Mouse (Mus musculus): ENCODE measurements at regions not wholly inside any gene's neighbourhood (a gene's known extent, or its start where the extent isn't known, plus 50 kb on each side); places are given as distances from the start of the nearest gene placed in this dataset.

GRCm38 (mm10) chr6:121531825-121532389 is 58.4 kb upstream of the Iqsec3 start:
- no peaks in the 10 kb centered on the region for H3K4me1 ChIP-seq (ENCODE audit: control insufficient read depth, insufficient read depth, low read length)
- H3K27me3 ChIP-seq (ENCODE audit: control insufficient read depth, insufficient read depth, low read length), result no peaks in the 10 kb centered on the region
- no peak overlapping the region for H3K4me2 ChIP-seq (replicated peaks; ENCODE audit: low read depth, low read length, severe bottlenecking)
- no peak overlapping the region for H3K9ac ChIP-seq (ENCODE audit: low read depth, low read length, severe bottlenecking)
- no peak overlapping the region for H3K4me3 ChIP-seq (replicated peaks; ENCODE audit: low read length)
- ATAC-seq (ENCODE audit: low FRiP score, low read depth) (no peak), DNase-seq (ENCODE audit: low spot score) (no peak)
- 73% methylated on average over 13 of the region's 13 CpGs for WGBS
- H3K9me3 ChIP-seq (ENCODE audit: control insufficient read depth, low read length), result no peaks in the 10 kb centered on the region
- H3K36me3 ChIP-seq (ENCODE audit: control insufficient read depth, insufficient read depth, low read length), result no peaks in the 10 kb centered on the region
- H3K27ac ChIP-seq (replicated peaks; ENCODE audit: low read depth, low read length), result no peak overlapping the region
- TF ChIP-seq POLR2A (IDR thresholded peaks at IDR 0.05; ENCODE audit: borderline replicate concordance, extremely low read depth, insufficient read depth, insufficient read length), result no peak

- no peak overlapping the region for H3K9ac ChIP-seq (ENCODE audit: low read depth, low read length, severe bottlenecking)
- no peaks in the 10 kb centered on the region for H3K36me3 ChIP-seq (ENCODE audit: control insufficient read depth, insufficient read depth, low read length)
- no peaks in the 10 kb centered on the region for H3K27me3 ChIP-seq (ENCODE audit: control insufficient read depth, insufficient read depth, low read length)
- WGBS, result 93% methylated on average over 4 of the region's 4 CpGs
- ATAC-seq (ENCODE audit: low FRiP score, low read depth) (no peak), DNase-seq (ENCODE audit: low spot score) (no peak)
- H3K9me3 ChIP-seq (ENCODE audit: control insufficient read depth, low read length), result no peaks in the 10 kb centered on the region
- no peaks in the 10 kb centered on the region for H3K4me1 ChIP-seq (ENCODE audit: control insufficient read depth, insufficient read depth, low read length)
- no peak overlapping the region for H3K4me3 ChIP-seq (replicated peaks; ENCODE audit: low read length)
- no peak for TF ChIP-seq POLR2A (IDR thresholded peaks at IDR 0.05; ENCODE audit: borderline replicate concordance, extremely low read depth, insufficient read depth, insufficient read length)
- no peak overlapping the region for H3K4me2 ChIP-seq (replicated peaks; ENCODE audit: low read depth, low read length, severe bottlenecking)
- H3K27ac ChIP-seq (replicated peaks; ENCODE audit: low read depth, low read length), result no peak overlapping the region
Measured at GRCm38 (mm10) chr6:121527281-121527680, 53.8 kb upstream of the Iqsec3 start.

DNA sequence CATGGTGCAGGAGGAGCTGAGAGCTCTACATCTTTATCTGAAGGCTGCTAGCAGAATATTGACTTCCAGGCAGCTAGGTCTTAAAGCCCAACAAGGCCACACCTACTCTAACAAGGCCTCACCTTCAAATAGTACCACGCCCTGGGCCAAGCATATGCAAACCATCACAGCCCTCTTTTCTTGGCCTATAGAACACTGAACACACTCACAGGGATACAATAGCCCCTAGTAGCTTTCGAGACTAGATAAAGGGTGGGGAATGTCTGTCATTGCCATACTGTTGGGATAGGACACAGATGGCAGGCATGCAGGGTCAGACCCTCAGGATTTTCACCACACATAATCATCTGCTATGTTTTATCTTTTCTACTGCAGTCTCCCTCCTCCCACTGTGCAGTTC is 52.6 kb upstream of the Iqsec3 start:
- ATAC-seq (ENCODE audit: low FRiP score, low read depth) (no peak), DNase-seq (ENCODE audit: low spot score) (no peak)
- H3K4me2 ChIP-seq (replicated peaks; ENCODE audit: low read depth, low read length, severe bottlenecking), result no peak overlapping the region
- no peak overlapping the region for H3K9ac ChIP-seq (ENCODE audit: low read depth, low read length, severe bottlenecking)
- H3K27me3 ChIP-seq (ENCODE audit: control insufficient read depth, insufficient read depth, low read length), result no peaks in the 10 kb centered on the region
- 87% methylated on average over 2 of the region's 2 CpGs for WGBS
- no peaks in the 10 kb centered on the region for H3K4me1 ChIP-seq (ENCODE audit: control insufficient read depth, insufficient read depth, low read length)
- no peak overlapping the region for H3K4me3 ChIP-seq (replicated peaks; ENCODE audit: low read length)
- H3K9me3 ChIP-seq (ENCODE audit: control insufficient read depth, low read length), result no peaks in the 10 kb centered on the region
- no peaks in the 10 kb centered on the region for H3K36me3 ChIP-seq (ENCODE audit: control insufficient read depth, insufficient read depth, low read length)
- no peak for TF ChIP-seq POLR2A (IDR thresholded peaks at IDR 0.05; ENCODE audit: borderline replicate concordance, extremely low read depth, insufficient read depth, insufficient read length)
- no peak overlapping the region for H3K27ac ChIP-seq (replicated peaks; ENCODE audit: low read depth, low read length)

DNA sequence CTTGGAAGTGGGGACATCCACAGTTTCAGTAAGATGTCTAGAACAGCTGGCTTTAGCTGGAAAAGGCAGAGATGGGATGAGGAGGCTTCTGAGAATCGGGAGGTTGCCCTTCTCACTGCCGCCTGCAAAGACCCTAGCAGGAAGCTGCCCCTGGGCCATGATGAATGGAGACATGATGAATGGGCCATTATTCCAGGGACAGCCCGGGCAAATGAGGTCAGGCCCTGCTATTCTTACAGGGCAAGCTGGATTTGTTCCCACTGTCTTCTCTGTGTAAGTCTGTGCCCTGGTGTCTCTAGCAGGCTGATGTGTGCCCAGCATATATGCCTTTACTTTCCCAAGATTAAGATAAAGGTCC is 51.1 kb upstream of the Iqsec3 start:
- WGBS, result 48% methylated on average over 3 of the region's 3 CpGs
- Histone ChIP-seq H3K9ac (ENCODE audit: low read depth, low read length, severe bottlenecking) (no peak overlapping the region), H3K27ac (replicated peaks; ENCODE audit: low read depth, low read length) (no peak overlapping the region), H3K4me3 (replicated peaks; ENCODE audit: low read length) (no peak overlapping the region), H3K27me3 (ENCODE audit: control insufficient read depth, insufficient read depth, low read length) (no peaks in the 10 kb centered on the region), H3K4me2 (replicated peaks; ENCODE audit: low read depth, low read length, severe bottlenecking) (no peak overlapping the region), H3K4me1 (ENCODE audit: control insufficient read depth, insufficient read depth, low read length) (no peaks in the 10 kb centered on the region), H3K9me3 (ENCODE audit: control insufficient read depth, low read length) (no peaks in the 10 kb centered on the region), H3K36me3 (ENCODE audit: control insufficient read depth, insufficient read depth, low read length) (no peaks in the 10 kb centered on the region)
- TF ChIP-seq POLR2A (IDR thresholded peaks at IDR 0.05; ENCODE audit: borderline replicate concordance, extremely low read depth, insufficient read depth, insufficient read length), result no peak
- no peak for DNase-seq (ENCODE audit: low spot score)
- ATAC-seq (ENCODE audit: low FRiP score, low read depth), result no peak

- DNase-seq (ENCODE audit: low spot score), result no peak
Measured at GRCm38 (mm10) chr6:121523882-121524612, 50.6 kb upstream of the Iqsec3 start.

More at GRCm38 (mm10) chr6:121523882-121524612, 50.6 kb upstream of the Iqsec3 start:
- 77% methylated on average over 11 of the region's 11 CpGs for WGBS
- Histone ChIP-seq H3K27me3 (ENCODE audit: control insufficient read depth, insufficient read depth, low read length) (no peaks in the 10 kb centered on the region), H3K27ac (replicated peaks; ENCODE audit: low read depth, low read length) (no peak overlapping the region), H3K9me3 (ENCODE audit: control insufficient read depth, low read length) (no peaks in the 10 kb centered on the region), H3K36me3 (ENCODE audit: control insufficient read depth, insufficient read depth, low read length) (no peaks in the 10 kb centered on the region), H3K9ac (ENCODE audit: low read depth, low read length, severe bottlenecking) (no peak overlapping the region), H3K4me2 (replicated peaks; ENCODE audit: low read depth, low read length, severe bottlenecking) (no peak overlapping the region), H3K4me1 (ENCODE audit: control insufficient read depth, insufficient read depth, low read length) (no peaks in the 10 kb centered on the region), H3K4me3 (replicated peaks; ENCODE audit: low read length) (no peak overlapping the region)
- no peak for TF ChIP-seq POLR2A (IDR thresholded peaks at IDR 0.05; ENCODE audit: borderline replicate concordance, extremely low read depth, insufficient read depth, insufficient read length)
- no peak for ATAC-seq (ENCODE audit: low FRiP score, low read depth)

All from limb, embryonic 14.5 days (tissue).